Mouse (Mus musculus) MEL (cell line): ENCODE measurements around the gene Zfp36l1.

Experiments
- BHLHE40 ChIP-seq: IDR thresholded peaks from 2 replicates; pipeline ENCODE4 v1.6.1; 2012; ENCODE audit warnings: low read depth, mild to moderate bottlenecking, inconsistent platforms, low read length, improper control_type of control experiment, borderline replicate concordance
- EP300 ChIP-seq, 2 experiments: IDR thresholded peaks; 2 replicates each; pipeline ENCODE4 v1.6.1; 2011; ENCODE audit warnings: improper control_type of control experiment in 2 of 2, low read length in 2 of 2, low read depth in 1 of 2, mild to moderate bottlenecking in 1 of 2
- ETS1 ChIP-seq: IDR thresholded peaks from 2 replicates; pipeline ENCODE4 v1.6.1; 2012; ENCODE audit warnings: low read depth, mild to moderate bottlenecking, inconsistent platforms, low read length, improper control_type of control experiment, moderate library complexity
- JUND ChIP-seq: IDR thresholded peaks from 2 replicates; pipeline ENCODE4 v1.6.1; 2011; ENCODE audit warnings: low read depth, mild to moderate bottlenecking, improper control_type of control experiment, low read length
- MAFK ChIP-seq: IDR thresholded peaks from 2 replicates; pipeline ENCODE4 v1.6.1; 2011; ENCODE audit warnings: low read depth, mild to moderate bottlenecking, low read length, improper control_type of control experiment, borderline replicate concordance
- NRF1 ChIP-seq: IDR thresholded peaks from 2 replicates; pipeline ENCODE4 v1.6.1; 2014; ENCODE audit warnings: low read depth, mild to moderate bottlenecking, inconsistent platforms, low read length, improper control_type of control experiment, moderate library complexity; ENCODE audit not compliant: poor library complexity, insufficient read depth, severe bottlenecking
- SIN3A ChIP-seq: IDR thresholded peaks from 2 replicates; pipeline ENCODE4 v1.6.1; 2012; ENCODE audit warnings: low read length, improper control_type of control experiment, inconsistent platforms
- TCF12 ChIP-seq: IDR thresholded peaks from 2 replicates; pipeline ENCODE4 v1.6.1; 2014; ENCODE audit warnings: low read depth, mild to moderate bottlenecking, inconsistent platforms, low read length, improper control_type of control experiment, moderate library complexity

DNA sequence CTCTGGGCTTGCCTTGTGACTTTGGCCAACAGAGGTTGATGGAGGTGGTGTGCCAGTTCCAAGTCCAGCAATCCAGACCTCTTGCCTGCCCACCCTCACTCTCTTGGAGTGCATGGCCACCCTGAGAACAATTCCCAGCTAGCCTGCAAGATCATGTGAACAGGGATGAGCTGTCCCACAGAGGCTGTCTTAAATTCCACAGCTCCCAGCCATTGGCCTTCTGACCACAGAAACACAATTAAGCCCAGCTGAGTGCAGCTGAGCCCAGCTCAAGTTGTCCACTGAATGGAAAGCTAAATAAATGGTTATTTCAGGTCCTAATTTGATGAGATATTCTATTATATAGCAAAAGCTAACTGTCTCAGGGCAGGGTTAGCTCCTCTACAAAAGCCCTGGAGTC lies 20.0 kb downstream of the Zfp36l1 start:
- TF ChIP-seq JUND, result no peak
- TF ChIP-seq EP300 (IDR thresholded peaks at IDR 0.05; ENCODE audit: low read depth in 1 of 2, low read length in 2 of 2), result no peak
- TF ChIP-seq BHLHE40, result no peak
- TF ChIP-seq NRF1, result no peak
- TF ChIP-seq TCF12, result no peak
- TF ChIP-seq ETS1, result no peak
- TF ChIP-seq SIN3A, result no peak
- TF ChIP-seq MAFK, result no peak
